Mouse (Mus musculus) embryo, embryonic 11.5 days (tissue): ENCODE measurements around the gene Iqgap1.

Source experiments
- DNase-seq: peaks from one replicate; pipeline ENCODE4 v3.0.0-alpha.2; 2012; ENCODE audit warnings: low read depth, low spot score

Gene Iqgap1

DNA sequence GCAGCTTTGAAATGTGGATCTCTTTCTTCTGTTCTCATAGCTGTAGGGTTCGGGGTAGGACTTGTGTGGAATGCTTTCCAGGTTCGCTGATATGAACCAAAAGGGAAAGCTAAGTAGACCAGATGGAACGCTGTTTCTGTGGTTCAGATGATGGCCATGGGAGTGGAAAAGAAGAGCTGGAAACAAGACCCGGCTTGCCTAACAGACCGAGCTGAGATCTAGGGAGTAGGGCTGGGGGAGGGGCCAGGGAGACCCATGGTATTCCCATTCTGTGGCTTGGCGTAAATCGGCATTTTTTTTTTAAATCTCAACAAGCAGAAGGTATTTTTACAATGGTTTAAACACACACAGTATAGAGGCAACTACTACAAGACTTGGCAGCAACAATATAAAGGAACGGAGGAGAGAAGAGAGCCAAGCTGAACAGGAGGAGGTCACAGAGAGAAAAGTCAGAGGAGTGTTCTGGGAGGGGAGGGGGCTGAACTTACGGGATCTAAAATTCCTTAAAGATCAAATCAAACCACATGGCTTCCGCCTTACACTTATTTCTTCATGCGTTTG lies at the start of gene Iqgap1:
Iqgap1 (minus strand) TSS at position 132 of the 561 bp plus-strand sequence.
- no peak for DNase-seq

DNA sequence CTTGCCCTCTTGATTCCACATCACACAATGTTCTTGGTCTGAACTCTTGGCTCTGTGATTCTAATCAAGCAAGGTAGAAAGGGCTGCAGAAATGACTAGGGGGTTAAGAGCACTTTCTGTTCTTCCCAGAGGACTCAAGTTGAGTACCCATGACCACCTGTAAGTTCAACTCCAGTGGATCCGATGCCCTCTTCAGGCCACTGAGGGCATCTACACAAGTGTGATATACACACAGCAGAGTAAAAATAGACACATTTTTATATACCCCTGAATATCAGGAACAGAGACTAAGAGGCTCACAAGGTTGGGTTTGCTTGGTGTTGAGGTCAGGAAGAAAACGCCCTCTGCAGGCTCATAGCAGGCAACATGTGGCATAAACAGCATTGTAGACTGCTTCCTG lies 47.9 kb upstream of the Iqgap1 start:
- no peak for DNase-seq

DNA sequence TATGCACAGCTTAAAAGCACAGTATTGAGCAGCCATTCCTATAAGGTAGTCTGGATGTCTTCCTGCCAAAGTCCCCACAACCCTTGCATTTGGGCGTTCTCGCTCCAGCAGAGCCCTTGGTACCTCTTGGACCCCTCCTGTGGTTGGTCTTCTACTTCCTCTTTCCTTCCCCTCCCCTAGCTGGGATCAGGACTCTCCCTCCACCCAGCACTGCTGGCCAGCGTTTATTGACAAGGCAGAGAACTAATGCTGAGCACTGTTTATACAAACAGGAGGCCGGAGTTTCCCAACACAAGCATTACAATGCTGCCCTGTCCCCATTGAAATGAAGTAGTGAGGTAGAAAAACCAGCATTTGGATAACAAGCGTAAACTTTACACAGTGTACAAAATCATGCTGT lies 47.3 kb upstream of the Iqgap1 start:
- DNase-seq: no peak

DNA sequence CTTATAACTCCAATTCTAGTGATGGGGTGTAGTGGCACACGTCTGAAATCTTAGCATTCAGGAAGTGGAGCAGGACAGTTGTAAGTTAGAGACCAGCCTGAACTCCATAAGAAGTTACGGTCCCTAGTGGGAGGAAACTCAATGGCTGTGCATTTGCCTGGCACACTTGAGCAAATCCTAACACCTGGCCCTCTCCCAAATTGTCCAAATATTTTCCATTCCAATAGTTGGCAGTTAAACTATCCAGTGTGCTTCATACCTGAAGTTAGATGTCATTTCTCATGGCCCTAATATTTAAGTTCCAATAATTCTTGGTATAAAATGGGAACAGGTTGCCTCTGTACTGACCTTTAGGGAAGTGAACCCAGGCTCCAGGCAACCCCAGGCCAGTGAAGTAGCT lies 42.9 kb upstream of the Iqgap1 start:
- DNase-seq: no peak

DNA sequence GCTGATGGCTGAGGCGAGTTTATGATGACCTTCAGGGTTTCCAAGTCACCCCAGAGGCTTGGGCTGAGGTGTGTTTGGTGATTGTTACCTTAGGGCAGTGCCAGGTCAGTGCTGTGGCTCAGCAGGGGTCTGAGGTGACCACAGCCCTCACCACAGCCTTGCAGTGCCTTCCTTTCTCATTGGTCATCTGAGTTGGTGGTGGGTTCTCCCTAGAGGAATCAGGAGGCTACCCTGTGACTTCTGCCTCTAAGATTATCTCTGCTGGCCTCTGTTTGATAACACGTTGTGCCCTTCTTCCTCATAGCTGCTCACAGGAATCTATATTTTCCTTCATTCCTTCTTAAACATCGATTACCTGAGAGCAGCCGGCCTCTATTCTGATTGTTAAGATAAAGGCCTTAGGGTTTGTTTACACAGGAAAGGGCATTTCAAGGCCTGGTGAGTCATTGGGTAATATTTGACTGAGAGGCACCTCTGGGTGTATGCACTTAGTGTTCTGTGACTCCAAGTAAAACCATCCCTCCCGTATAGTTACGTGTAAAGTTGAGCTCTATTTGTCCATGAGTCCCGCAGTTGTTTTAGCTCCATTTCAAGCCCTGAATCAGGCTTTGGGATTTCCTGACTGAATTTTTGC lies 40.9 kb upstream of the Iqgap1 start:
- DNase-seq: no peak

DNA sequence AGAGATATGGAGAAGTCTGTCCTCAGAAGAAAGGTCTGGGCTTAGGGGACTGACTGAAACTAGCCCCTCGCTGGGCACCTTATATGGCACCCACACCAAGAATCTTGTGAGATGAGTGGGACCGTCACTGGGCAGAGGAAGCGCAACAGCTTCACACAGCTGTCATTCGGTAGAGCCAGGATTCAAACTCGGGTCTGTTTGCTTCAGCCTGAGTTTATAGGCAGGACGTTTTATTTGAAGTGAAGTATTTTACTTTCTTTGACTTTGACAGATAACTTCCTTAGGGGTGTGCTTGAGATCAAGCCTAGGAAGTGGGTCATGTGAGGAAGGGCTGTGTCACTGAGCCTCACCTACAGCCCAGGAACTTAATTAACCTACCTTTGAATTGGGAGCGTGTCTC lies 39.7 kb upstream of the Iqgap1 start:
- no peak for DNase-seq

DNA sequence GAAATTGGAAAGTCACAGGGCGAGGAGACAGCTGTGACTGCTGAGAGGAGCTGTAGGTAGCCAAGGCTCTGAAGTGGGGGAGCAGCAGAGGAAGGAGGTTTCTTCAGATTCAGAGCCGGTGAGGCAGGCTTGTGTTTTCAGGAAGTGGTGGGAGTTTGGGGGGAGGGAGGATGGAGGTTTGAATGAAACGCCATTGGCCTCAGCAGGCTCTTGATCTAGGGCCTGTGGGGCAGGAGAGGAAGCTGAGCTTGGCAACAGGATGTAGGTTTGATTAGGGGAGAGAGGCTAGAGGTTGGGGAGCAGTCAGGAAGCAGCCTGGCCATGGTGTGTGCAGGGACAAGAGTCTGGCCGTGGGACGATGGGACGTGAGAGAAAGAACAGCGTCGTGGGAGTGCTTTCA lies 39.1 kb upstream of the Iqgap1 start:
- DNase-seq: no peak

DNA sequence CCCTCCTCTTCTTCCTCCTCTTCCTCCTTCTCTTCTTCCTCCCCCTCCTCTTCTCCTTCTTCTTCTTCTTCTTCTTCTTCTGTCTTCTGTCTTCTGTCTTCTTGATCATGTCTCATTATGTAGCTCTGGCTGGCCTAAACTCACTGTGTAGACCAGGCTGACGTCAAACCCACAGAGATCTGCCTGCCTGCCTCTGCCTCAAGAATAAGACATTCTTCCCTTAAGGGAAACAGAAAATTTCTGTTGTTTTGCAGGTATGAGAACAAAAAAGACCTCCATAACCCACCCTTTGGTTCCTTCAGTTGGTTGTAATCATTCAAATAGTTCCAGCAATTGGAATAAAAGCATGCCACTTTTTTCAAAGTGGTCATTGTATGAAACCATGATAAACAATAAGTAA lies 38.4 kb upstream of the Iqgap1 start:
- no peak for DNase-seq

DNA sequence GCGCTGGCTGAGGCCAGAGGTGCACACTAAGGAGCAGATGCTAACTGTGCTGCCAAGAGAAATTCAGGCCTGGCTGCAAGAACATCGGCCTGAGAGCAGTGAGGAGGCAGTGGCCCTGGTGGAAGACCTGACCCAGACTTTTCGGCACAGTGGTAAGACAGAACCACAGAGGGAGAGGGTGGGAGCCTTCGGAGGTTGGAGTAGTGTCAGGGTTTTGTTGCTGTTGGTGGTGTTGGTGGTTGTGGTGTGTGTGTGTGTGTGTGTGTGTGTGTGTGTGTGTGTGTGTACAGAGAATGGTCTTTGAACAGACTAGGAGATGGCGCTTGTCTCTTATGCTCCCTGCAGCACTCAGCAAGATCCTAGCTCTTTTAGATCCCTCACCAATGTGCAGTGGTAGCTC lies 37.7 kb upstream of the Iqgap1 start:
- DNase-seq: no peak

DNA sequence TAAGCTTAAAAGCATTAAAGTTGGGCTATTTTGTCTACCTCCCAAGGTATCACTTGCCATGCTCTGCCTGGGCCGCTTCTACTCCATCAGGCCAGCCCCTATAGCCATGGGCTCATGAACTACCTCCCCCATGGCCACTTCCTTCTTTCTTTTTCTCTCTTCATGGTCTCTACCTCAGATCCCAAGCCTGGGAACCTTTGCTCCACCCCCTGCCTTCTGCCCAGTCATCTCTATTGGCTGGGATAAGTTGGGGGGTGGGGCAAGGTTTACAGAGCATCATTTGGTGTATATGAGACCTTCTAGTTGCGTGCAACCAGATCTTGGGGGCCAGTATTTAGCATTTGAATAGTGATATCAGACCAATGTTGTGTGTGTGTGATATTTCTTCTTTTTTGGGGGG lies 36.7 kb upstream of the Iqgap1 start:
- no peak for DNase-seq

DNA sequence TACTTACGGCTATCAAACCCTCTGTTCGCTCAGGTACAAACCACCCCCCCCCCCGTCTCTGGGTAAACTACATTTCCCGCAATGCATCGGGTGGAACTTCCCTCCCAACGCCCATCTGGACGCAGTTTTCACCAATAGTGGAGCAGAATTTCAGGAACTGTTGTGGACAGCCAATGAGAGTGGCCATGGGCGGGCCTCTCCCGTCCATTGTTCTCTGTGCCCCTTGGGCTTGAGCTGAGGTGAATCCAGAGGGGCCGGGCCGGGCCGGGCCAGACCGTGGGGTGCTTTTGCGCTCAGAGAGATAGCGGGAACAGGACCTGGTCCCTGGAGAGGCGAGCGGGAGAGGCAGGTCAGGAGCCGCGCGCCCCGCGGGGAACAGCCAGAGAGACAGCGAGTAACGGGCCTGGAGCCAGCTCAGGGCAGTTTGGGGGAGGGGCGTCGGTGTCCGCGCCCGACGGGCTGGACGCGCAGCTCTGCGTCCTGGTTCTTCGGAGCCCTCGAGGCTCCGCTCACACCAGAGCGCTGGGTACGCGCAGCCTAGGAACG lies 35.0 kb upstream of the Iqgap1 start, which contains the start of gene Zscan2:
Zscan2 (plus strand) TSS at position 192 of the 546 bp plus-strand sequence.
- DNase-seq: peak; percentile 90

DNA sequence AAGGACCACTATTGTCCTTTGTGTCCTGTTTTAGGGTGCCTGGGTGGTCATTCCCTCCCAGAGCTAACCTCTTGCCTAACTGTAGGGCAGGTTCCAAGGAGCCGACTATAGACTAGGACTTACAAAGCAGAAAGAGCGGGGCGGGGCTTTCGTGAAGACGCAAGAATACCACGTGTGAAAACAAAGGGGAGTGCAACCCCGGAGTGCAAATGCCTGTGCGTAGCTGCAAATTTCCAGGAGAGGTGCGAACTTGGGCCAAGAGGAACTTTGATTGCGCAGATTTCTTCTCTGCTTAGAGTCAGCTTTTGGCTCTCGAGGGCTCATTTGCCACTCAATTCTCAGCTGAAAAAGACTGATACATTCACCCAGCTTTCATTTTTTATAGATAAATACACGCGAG lies 34.5 kb upstream of the Iqgap1 start:
- peak; percentile 61 for DNase-seq

DNA sequence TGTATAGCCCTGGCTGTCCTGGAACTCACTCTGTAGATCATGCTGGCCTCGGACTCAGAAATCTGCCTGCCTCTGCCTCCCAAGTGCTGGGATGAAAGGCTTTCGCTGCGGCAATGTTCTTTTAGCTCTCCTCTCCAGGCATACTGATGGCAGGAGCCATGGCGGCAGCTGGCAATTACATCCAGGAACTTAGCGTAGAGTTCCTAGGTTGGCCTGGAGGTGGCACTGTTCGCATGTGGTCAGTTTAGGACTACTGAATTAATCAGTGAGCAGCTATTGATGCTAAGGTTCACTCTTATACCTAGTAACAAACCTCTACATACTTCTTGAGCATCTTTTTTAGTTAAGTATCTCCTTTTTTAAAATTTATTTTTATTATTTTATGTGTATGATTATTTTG lies 31.4 kb upstream of the Iqgap1 start:
- DNase-seq: peak; percentile 54

DNA sequence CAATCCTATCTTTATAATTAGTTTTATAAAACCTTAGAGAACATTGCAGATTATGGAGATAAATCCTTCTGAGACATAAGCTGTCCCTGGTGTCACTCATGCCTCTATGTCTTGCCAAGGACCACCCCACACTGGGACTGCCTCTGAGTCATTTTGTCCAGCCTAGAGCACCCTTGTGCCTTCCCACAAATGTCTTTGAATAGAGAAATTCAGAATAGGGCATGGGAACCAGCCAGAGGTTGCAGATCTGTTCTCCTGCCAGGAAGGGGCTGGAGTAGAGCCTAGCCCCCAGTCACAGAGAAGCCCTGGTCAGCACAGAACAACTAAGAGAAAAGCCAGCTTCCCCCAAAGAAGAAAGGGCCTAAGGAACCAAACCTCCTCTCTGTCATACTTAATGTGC lies 29.5 kb upstream of the Iqgap1 start:
- no peak for DNase-seq

DNA sequence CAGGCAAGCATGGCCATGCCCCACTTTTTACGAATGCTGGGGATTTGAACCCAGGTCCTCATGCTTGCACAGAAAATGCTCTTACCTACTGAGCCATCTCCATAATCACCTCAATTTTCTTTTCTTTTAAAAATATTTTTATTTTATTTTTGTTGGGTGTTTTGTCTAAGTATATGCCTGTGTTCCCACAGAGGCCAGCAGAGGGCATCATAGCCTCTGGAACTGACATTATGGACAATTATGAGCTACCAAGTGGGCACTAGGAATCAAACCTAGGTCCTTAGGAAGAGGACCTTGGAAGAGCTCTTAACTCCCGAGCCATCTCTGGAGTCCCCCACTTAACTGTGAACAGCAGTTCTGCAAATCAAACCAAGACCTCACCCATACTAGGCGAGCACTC lies 27.4 kb upstream of the Iqgap1 start:
- DNase-seq: no peak

DNA sequence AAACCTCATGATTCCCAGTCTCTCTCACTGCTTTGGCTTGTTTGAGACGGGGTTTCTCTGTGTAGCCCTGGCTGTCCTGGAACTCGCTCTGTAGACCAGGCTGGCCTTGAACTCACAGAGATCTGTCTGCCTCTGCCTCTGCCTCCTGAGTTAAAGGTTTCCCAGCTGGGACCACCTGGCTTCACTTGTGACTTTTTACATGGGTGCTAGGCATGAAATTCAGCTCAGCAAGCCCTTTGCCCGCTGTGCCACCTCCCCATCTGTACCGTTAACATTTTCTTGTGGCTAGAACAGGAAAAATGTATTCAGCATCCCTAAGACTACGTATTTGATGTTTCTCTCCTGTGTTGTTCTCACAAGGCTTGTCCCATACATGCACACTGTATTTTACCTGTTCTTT lies 24.7 kb upstream of the Iqgap1 start:
- DNase-seq: no peak

DNA sequence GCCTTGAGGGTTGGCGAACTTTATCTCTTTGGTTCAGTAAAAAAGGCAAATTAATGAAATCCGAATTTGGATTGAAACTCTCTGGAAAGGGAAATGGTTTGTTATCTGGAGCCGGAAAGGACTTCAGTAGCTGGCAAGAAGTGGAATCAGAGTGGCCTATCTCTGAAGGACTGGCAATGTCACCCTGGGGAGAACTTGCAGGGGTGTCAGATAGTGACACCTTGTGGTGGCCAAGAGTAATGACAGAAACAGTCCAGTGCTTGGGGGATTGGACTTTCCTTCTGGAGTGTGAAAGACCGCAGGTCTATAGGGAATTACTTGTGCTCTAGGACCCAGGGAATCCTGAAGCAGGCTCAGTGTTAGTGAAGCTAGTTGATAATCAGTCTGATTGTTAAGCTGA lies 23.9 kb upstream of the Iqgap1 start:
- peak; percentile 62 for DNase-seq

DNA sequence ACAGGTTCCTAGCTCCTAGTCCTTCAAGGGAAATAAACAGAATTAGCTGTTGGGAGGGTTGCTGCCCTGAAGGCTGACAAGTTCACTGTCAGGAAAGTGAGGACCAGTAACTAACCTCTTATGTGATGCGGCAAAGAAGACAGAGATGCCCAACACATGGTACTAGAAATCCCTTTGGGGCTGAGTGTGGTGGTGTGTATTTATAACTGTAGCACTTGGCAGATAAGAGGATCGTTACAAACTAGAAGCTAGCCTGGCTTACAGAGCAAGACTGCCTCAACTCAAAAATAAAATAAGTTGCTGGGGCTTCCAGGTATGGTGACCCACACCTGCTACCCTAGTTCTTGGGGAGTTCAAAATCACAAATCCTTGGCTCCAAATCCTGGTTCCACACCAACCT lies 23.5 kb upstream of the Iqgap1 start:
- no peak for DNase-seq

DNA sequence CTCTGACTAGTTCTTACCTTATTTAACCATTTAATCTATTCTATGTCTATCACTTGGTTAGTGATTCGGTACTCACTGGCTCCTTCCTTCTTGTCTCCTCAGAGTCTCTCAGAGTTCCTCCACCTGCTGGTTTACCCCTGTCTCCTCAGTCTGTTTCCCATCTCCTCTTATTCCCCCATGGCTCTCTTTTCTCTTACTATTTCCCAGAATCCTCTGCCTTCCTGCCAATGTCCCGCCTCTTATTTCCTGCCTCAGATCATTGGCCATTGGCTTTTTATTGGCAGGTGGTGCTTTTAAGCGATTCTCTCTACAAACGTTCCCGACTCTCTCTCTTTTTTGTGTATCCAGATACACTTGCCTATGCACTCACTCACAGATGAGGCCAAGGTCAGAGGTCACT lies 20.9 kb upstream of the Iqgap1 start:
- DNase-seq: no peak

DNA sequence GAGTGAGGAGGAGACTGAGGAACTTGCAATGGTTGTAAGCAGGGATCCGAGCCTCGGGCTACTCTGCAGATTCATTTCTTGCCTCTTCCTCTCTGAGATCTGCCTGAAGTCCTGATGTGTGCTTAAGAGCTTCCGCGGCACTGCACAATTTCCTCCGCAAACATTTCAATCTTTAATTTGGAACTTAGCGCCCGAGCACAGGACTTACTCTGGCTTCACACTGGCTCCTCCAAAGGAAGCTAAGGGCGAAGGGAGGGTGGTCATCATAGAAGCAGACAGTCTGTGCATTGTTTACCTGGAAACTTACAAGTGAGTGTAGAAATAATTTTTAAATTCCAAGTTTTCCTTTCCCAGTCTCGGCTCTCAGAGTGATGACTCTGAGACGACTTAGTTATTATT lies 20.5 kb upstream of the Iqgap1 start:
- no peak for DNase-seq

DNA sequence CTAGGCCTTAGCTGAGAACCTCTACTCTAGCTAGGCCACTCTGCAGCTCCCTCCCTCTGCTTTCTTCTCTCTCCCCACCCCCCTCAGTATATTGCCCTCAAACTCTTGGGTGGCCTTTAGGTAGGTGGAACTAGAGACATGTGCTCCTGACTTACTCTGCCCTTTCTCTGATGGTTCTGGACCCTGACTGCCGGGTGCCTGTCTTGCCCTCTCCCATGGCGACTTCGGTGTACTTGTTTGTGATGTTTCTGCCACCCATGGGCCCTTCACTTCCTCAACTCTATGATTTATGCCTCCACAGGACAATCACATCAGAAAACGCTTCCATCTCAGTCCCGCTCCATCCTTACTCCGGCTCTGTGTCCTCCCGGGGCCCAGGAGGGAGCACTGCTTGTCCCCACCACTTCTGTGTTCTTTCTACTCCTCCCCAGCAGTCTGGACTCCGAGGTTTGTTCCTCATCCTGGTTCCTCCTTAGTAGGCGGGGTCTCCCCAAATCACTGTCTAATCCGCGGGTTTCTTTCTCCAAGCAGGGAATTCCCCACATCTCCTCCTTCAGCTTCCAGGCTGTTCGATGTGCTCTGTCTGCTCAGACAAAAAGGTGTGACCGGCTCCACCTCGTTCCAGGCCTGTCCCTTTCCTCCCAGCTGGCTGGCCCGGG lies 20.0 kb upstream of the Iqgap1 start:
- no peak for DNase-seq

DNA sequence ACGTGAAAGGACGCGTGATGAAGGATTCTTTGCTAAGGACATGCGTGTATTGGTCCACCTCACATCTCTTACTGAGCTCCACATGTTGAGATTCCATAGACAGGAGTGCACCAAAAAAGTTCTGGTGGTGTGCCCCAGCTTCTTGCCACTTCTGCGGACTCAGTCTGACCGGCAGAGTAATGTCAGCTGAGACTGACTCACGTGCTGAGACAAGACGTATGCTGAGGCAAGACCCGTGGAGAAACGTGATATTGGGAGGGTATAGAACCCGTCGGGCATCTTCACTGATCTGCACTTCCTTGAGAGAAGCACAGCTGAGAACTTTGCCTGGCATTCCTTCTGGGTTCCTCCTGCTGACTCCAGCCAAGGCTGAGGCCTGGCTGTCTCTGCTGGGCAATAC lies 18.9 kb upstream of the Iqgap1 start:
- no peak for DNase-seq
